Mouse (Mus musculus) stomach, postnatal 0 days (tissue): ENCODE measurements at regions not wholly inside any gene's neighbourhood (a gene's known extent, or its start where the extent isn't known, plus 50 kb on each side); places are given as distances from the start of the nearest gene placed in this dataset.

Experiments used
- ATAC-seq: fragments of 200-750 bp; cut with Nextera tagmentation; 2 replicates; pipeline ENCODE4 v1.8.0; 2017; ENCODE audit not compliant: low FRiP score, low TSS enrichment
- DNase-seq: peaks from one replicate; pipeline ENCODE4 v3.0.0-alpha.2; 2016; ENCODE audit warnings: low spot score
- H3K27ac ChIP-seq: fragments of 300-500 bp; sonication (generic); replicated peaks from 2 replicates; pipeline ENCODE4 v1.5.1; 2014; ENCODE audit warnings: mild to moderate bottlenecking, control low read depth
- H3K27me3 ChIP-seq: fragments of 300-500 bp; sonication (generic); 2 replicates; pipeline ENCODE4 v1.6.1; 2014; ENCODE audit warnings: low read length; ENCODE audit not compliant: control insufficient read depth, insufficient read depth
- H3K36me3 ChIP-seq: fragments of 300-500 bp; sonication (generic); 2 replicates; pipeline ENCODE4 v1.6.1; 2014; ENCODE audit warnings: low read length, mixed read lengths; ENCODE audit not compliant: control insufficient read depth, insufficient read depth
- H3K4me1 ChIP-seq: fragments of 300-500 bp; sonication (generic); replicated peaks from 2 replicates; pipeline ENCODE4 v1.6.1; 2014; ENCODE audit warnings: antibody characterized with exemption; ENCODE audit not compliant: control insufficient read depth, insufficient read depth
- H3K4me2 ChIP-seq: fragments of 300-500 bp; sonication (generic); replicated peaks from 2 replicates; pipeline ENCODE4 v1.6.1; 2014; ENCODE audit warnings: low read depth, mild to moderate bottlenecking, control low read depth, moderate library complexity
- H3K4me3 ChIP-seq: fragments of 300-500 bp; sonication (generic); 2 replicates; pipeline ENCODE4 v1.5.1; 2014; ENCODE audit warnings: low read depth, low read length, control low read depth
- H3K9ac ChIP-seq: fragments of 300-500 bp; sonication (generic); 2 replicates; pipeline ENCODE4 v1.6.1; 2014; ENCODE audit warnings: mild to moderate bottlenecking, low read length, control low read depth, mixed read lengths
- H3K9me3 ChIP-seq: fragments of 300-500 bp; sonication (generic); 2 replicates; pipeline ENCODE4 v1.6.1; 2016; ENCODE audit warnings: low read length; ENCODE audit not compliant: control insufficient read depth
- CTCF ChIP-seq: IDR thresholded peaks from 2 replicates; pipeline ENCODE4 v1.5.1; 2016; ENCODE audit warnings: antibody characterized with exemption, low read depth, mild to moderate bottlenecking, moderate library complexity
- EP300 ChIP-seq: optimal IDR thresholded peaks from 2 replicates; pipeline ENCODE3; 2016; ENCODE audit warnings: antibody characterized with exemption
- WGBS: fragments of 180-500 bp; shearing (Covaris S2); extraction: QIAGEN DNeasy Blood & Tissue Kit; methylation state at CpG from one replicate; pipeline ENCODE4 v1.1.7; 2014; 5-methylcytosine and 5-hydroxymethylcytosine counted together

- H3K9me3 ChIP-seq, result no peaks in the 10 kb centered on the region
- H3K9ac ChIP-seq, result no peak overlapping the region
- DNase-seq (no peak), ATAC-seq (no peak)
- no peak for TF ChIP-seq CTCF
- no peak for TF ChIP-seq EP300
- H3K4me2 ChIP-seq, result no peak overlapping the region
- H3K36me3 ChIP-seq, result no peaks in the 10 kb centered on the region
- H3K4me1 ChIP-seq, result no peaks in the 10 kb centered on the region
- 88% methylated on average over 3 of the region's 3 CpGs for WGBS
- H3K27me3 ChIP-seq, result no peaks in the 10 kb centered on the region
- no peak overlapping the region for H3K4me3 ChIP-seq
- H3K27ac ChIP-seq, result no peak overlapping the region
Observed at GRCm38 (mm10) chr13:107533323-107533722, 510.9 kb upstream of the Smim15 start.

- DNase-seq (no peak), ATAC-seq (no peak)
- Histone ChIP-seq H3K27ac (no peak overlapping the region), H3K9me3 (no peaks in the 10 kb centered on the region), H3K4me1 (no peaks in the 10 kb centered on the region), H3K36me3 (no peaks in the 10 kb centered on the region), H3K4me3 (no peak overlapping the region), H3K4me2 (no peak overlapping the region), H3K27me3 (no peaks in the 10 kb centered on the region), H3K9ac (no peak overlapping the region)
- WGBS, result 55% methylated on average over 10 of the region's 10 CpGs
- no peak for TF ChIP-seq EP300
- no peak for TF ChIP-seq CTCF
Observed at GRCm38 (mm10) chr13:107531528-107531927, 509.6 kb upstream of the Kif2a start.

- no peaks in the 10 kb centered on the region for H3K4me1 ChIP-seq
- DNase-seq, result no peak
- H3K36me3 ChIP-seq, result no peaks in the 10 kb centered on the region
- H3K9me3 ChIP-seq, result no peaks in the 10 kb centered on the region
- no peak overlapping the region for H3K9ac ChIP-seq
- WGBS, result 39% methylated on average over 8 of the region's 8 CpGs
- H3K27ac ChIP-seq, result no peak overlapping the region
- TF ChIP-seq EP300 (no peak), CTCF (no peak)
- no peak overlapping the region for H3K4me2 ChIP-seq
- H3K27me3 ChIP-seq, result no peaks in the 10 kb centered on the region
- no peak overlapping the region for H3K4me3 ChIP-seq
- ATAC-seq, result no peak
Observed at GRCm38 (mm10) chr13:107531026-107531425, 509.1 kb upstream of the Kif2a start.

DNA sequence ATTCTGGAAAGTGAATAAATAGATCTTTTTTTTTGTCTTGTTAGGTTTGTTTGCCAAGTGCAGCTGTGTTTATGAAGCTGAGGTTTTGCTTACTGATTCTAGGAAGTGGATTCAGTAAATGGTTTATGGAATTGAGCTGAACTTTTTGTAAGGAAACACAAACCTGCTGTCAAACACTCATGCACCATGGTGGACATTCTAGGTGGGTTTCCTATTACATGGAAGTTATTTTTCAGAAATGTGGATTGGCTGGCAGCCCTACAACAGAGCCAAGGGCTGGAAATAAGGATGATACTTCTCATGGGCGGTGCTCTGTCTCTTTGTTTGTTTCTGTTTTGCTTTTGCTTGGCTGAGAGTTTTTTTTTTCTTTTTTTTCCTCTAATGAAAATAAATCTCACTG lies 508.5 kb upstream of the Kif2a start:
- no peak for DNase-seq
- 47% methylated on average over 1 of the region's 1 CpGs for WGBS
- H3K4me3 ChIP-seq, result no peak overlapping the region
- ATAC-seq, result no peak
- TF ChIP-seq CTCF (no peak), EP300 (no peak)
- H3K27ac ChIP-seq, result no peak overlapping the region
- no peaks in the 10 kb centered on the region for H3K4me1 ChIP-seq
- no peaks in the 10 kb centered on the region for H3K27me3 ChIP-seq
- no peaks in the 10 kb centered on the region for H3K9me3 ChIP-seq
- no peak overlapping the region for H3K9ac ChIP-seq
- H3K4me2 ChIP-seq, result no peak overlapping the region
- H3K36me3 ChIP-seq, result no peaks in the 10 kb centered on the region

GRCm38 (mm10) chr13:107528724-107529456 lies 507.0 kb upstream of the Kif2a start:
- H3K4me1 ChIP-seq, result no peaks in the 10 kb centered on the region
- H3K27ac ChIP-seq, result no peak overlapping the region
- H3K9me3 ChIP-seq, result no peaks in the 10 kb centered on the region
- ATAC-seq (no peak), DNase-seq (no peak)
- 38% methylated on average over 15 of the region's 15 CpGs for WGBS
- H3K36me3 ChIP-seq, result no peaks in the 10 kb centered on the region
- no peak for TF ChIP-seq EP300
- peak; percentile 49 for TF ChIP-seq CTCF
- H3K27me3 ChIP-seq, result no peaks in the 10 kb centered on the region
- no peak overlapping the region for H3K9ac ChIP-seq
- no peak overlapping the region for H3K4me3 ChIP-seq
- no peak overlapping the region for H3K4me2 ChIP-seq

GRCm38 (mm10) chr13:107522942-107523341 lies 501.0 kb upstream of the Kif2a start:
- Histone ChIP-seq H3K9me3 (no peaks in the 10 kb centered on the region), H3K4me3 (no peak overlapping the region), H3K4me2 (no peak overlapping the region), H3K27me3 (no peaks in the 10 kb centered on the region), H3K9ac (no peak overlapping the region), H3K27ac (no peak overlapping the region), H3K4me1 (no peaks in the 10 kb centered on the region), H3K36me3 (no peaks in the 10 kb centered on the region)
- TF ChIP-seq CTCF, result no peak
- TF ChIP-seq EP300, result no peak
- DNase-seq (no peak), ATAC-seq (no peak)
- 84% methylated on average over 3 of the region's 3 CpGs for WGBS
